Mouse (Mus musculus): Measurements from ENCODE around the gene Naa35. TPM values are rescaled to one million over a fixed set of nuclear protein-coding genes. Genes with fewer than 3 reads are reported as not detected.

The Naa35 gene
- total RNA-seq, 1 experiment, result 79.1 TPM

- Histone ChIP-seq H3K4me3 (ENCODE audit: insufficient read depth in 1 of 2, low read depth in 1 of 2, low read length in 2 of 2, poor library complexity in 1 of 2, severe bottlenecking in 1 of 2) (peak overlapping the region; percentile 61 to 72), H3K27ac (ENCODE audit: insufficient read depth, low read depth, low read length, poor library complexity, severe bottlenecking) (peak overlapping the region; percentile 4; the same call in 1 of the 2 replicates), H3K4me1 (ENCODE audit: control insufficient read depth in 2 of 2, insufficient read depth in 2 of 2, low read length in 2 of 2, poor library complexity in 1 of 2) (peaks cover 2 to 5% of the 10 kb centered on the region in 2 experiments; a peak in 2 of 4 replicates), H3K36me3 (ENCODE audit: control insufficient read depth, insufficient read depth, low read length, poor library complexity, severe bottlenecking) (peaks cover 4% of the 10 kb centered on the region), H3K9me3 (ENCODE audit: control insufficient read depth, insufficient read depth, low read depth, low read length) (no peaks in the 10 kb centered on the region), H3K9ac (ENCODE audit: insufficient read depth, low read depth, low read length, poor library complexity, severe bottlenecking) (peak overlapping the region; percentile 79)
- in situ Hi-C loops (cut with MboI; ENCODE audit: low sequenced_read_pairs in 2 of 2, unreplicated experiment in 2 of 2), result no loop called here
- DNase-seq (ENCODE audit: low read depth, low spot score), result no peak
- no peak for TF ChIP-seq ZC3H11A (IDR thresholded peaks at IDR 0.05; ENCODE audit: borderline replicate concordance, low read depth, low read length)
- no peak for TF ChIP-seq MAFK (IDR thresholded peaks at IDR 0.05; ENCODE audit: insufficient read depth, low read depth, low read length)
- TF ChIP-seq HCFC1 (IDR thresholded peaks at IDR 0.05; ENCODE audit: borderline replicate concordance, insufficient read depth, low read length), result no peak
- TF ChIP-seq ZNF384 (IDR thresholded peaks at IDR 0.05; ENCODE audit: low read depth, low read length), result no peak
- TF ChIP-seq CHD2 (IDR thresholded peaks at IDR 0.05; ENCODE audit: low read depth, low read length), result no peak
Observed at GRCm38 (mm10) chr13:59584481-59584880, 578 bp upstream of the Naa35 start.

- TF ChIP-seq HCFC1 (IDR thresholded peaks at IDR 0.05; ENCODE audit: borderline replicate concordance, insufficient read depth, low read length) (no peak), MAFK (IDR thresholded peaks at IDR 0.05; ENCODE audit: insufficient read depth, low read depth, low read length) (no peak), CHD2 (IDR thresholded peaks at IDR 0.05; ENCODE audit: low read depth, low read length) (no peak), ZC3H11A (IDR thresholded peaks at IDR 0.05; ENCODE audit: borderline replicate concordance, low read depth, low read length) (no peak), ZNF384 (IDR thresholded peaks at IDR 0.05; ENCODE audit: low read depth, low read length) (no peak)
- in situ Hi-C loops (cut with MboI; ENCODE audit: low sequenced_read_pairs in 2 of 2, unreplicated experiment in 2 of 2), result no loop called here
- no peaks in the 10 kb centered on the region for H3K9me3 ChIP-seq (ENCODE audit: control insufficient read depth, insufficient read depth, low read depth, low read length)
- DNase-seq (ENCODE audit: low read depth, low spot score), result no peak
- peak overlapping the region; percentile 76 for H3K27ac ChIP-seq (ENCODE audit: insufficient read depth, low read depth, low read length, poor library complexity, severe bottlenecking)
- peaks cover 2 to 5% of the 10 kb centered on the region in 2 experiments; a peak in 2 of 4 replicates for H3K4me1 ChIP-seq (ENCODE audit: control insufficient read depth in 2 of 2, insufficient read depth in 2 of 2, low read length in 2 of 2, poor library complexity in 1 of 2)
- peak overlapping the region; percentile 71 to 100 for H3K4me3 ChIP-seq (ENCODE audit: insufficient read depth in 1 of 2, low read depth in 1 of 2, low read length in 2 of 2, poor library complexity in 1 of 2, severe bottlenecking in 1 of 2)
- H3K36me3 ChIP-seq (ENCODE audit: control insufficient read depth, insufficient read depth, low read length, poor library complexity, severe bottlenecking), result peaks cover 4% of the 10 kb centered on the region
- peak overlapping the region; percentile 99 for H3K9ac ChIP-seq (ENCODE audit: insufficient read depth, low read depth, low read length, poor library complexity, severe bottlenecking)
Observed at GRCm38 (mm10) chr13:59585648-59586005, 568 bp downstream of the Naa35 start.

- no peak for DNase-seq (ENCODE audit: low read depth, low spot score)
- Histone ChIP-seq H3K9ac (ENCODE audit: insufficient read depth, low read depth, low read length, poor library complexity, severe bottlenecking) (no peak overlapping the region), H3K4me3 (ENCODE audit: insufficient read depth in 1 of 2, low read depth in 1 of 2, low read length in 2 of 2, poor library complexity in 1 of 2, severe bottlenecking in 1 of 2) (no peak overlapping the region), H3K36me3 (ENCODE audit: control insufficient read depth, insufficient read depth, low read length, poor library complexity, severe bottlenecking) (peaks cover 9% of the 10 kb centered on the region), H3K4me1 (ENCODE audit: control insufficient read depth in 2 of 2, insufficient read depth in 2 of 2, low read length in 2 of 2, poor library complexity in 1 of 2) (peaks cover 2 to 5% of the 10 kb centered on the region in 2 experiments; a peak in 2 of 4 replicates), H3K27ac (ENCODE audit: insufficient read depth, low read depth, low read length, poor library complexity, severe bottlenecking) (no peak overlapping the region), H3K9me3 (ENCODE audit: control insufficient read depth, insufficient read depth, low read depth, low read length) (no peaks in the 10 kb centered on the region)
- in situ Hi-C loops (cut with MboI; ENCODE audit: low sequenced_read_pairs in 2 of 2, unreplicated experiment in 2 of 2), result no loop called here
- TF ChIP-seq CHD2 (IDR thresholded peaks at IDR 0.05; ENCODE audit: low read depth, low read length) (no peak), HCFC1 (IDR thresholded peaks at IDR 0.05; ENCODE audit: borderline replicate concordance, insufficient read depth, low read length) (no peak), ZNF384 (IDR thresholded peaks at IDR 0.05; ENCODE audit: low read depth, low read length) (no peak), ZC3H11A (IDR thresholded peaks at IDR 0.05; ENCODE audit: borderline replicate concordance, low read depth, low read length) (no peak), MAFK (IDR thresholded peaks at IDR 0.05; ENCODE audit: insufficient read depth, low read depth, low read length) (no peak)
Observed at GRCm38 (mm10) chr13:59587201-59587600, 2.1 kb downstream of the Naa35 start.

DNA sequence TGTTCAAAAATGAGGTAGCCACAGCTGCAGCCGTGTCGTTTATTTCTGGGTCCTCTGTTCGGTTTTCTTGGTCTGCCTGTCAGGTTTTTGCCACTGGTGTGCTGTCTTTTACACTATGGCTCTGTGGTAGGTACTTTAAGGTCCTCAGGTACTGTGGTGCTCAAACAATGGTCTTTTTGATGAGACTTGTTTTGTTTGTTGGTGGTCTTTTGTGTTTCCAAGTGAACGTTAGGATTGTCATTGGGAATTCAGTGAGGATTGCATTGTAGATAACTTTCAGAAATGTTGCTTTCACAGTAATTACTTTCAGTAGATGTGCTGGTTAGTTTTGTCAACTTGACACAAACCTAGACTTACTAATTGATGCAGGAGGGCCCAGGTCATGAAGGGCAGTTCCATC lies 4.6 kb downstream of the Naa35 start:
- Histone ChIP-seq H3K36me3 (ENCODE audit: control insufficient read depth, insufficient read depth, low read length, poor library complexity, severe bottlenecking) (peaks cover 13% of the 10 kb centered on the region), H3K9ac (ENCODE audit: insufficient read depth, low read depth, low read length, poor library complexity, severe bottlenecking) (no peak overlapping the region), H3K4me3 (ENCODE audit: insufficient read depth in 1 of 2, low read depth in 1 of 2, low read length in 2 of 2, poor library complexity in 1 of 2, severe bottlenecking in 1 of 2) (no peak overlapping the region), H3K27ac (ENCODE audit: insufficient read depth, low read depth, low read length, poor library complexity, severe bottlenecking) (no peak overlapping the region), H3K9me3 (ENCODE audit: control insufficient read depth, insufficient read depth, low read depth, low read length) (no peaks in the 10 kb centered on the region), H3K4me1 (ENCODE audit: control insufficient read depth in 2 of 2, insufficient read depth in 2 of 2, low read length in 2 of 2, poor library complexity in 1 of 2) (peaks cover 0 to 6% of the 10 kb centered on the region in 2 experiments; a peak in 2 of 4 replicates)
- peak; percentile 25 for DNase-seq (ENCODE audit: low read depth, low spot score)
- TF ChIP-seq ZC3H11A (IDR thresholded peaks at IDR 0.05; ENCODE audit: borderline replicate concordance, low read depth, low read length), result no peak
- TF ChIP-seq MAFK (IDR thresholded peaks at IDR 0.05; ENCODE audit: insufficient read depth, low read depth, low read length), result no peak
- TF ChIP-seq ZNF384 (IDR thresholded peaks at IDR 0.05; ENCODE audit: low read depth, low read length), result no peak
- no peak for TF ChIP-seq HCFC1 (IDR thresholded peaks at IDR 0.05; ENCODE audit: borderline replicate concordance, insufficient read depth, low read length)
- TF ChIP-seq CHD2 (IDR thresholded peaks at IDR 0.05; ENCODE audit: low read depth, low read length), result no peak
- in situ Hi-C loops (cut with MboI; ENCODE audit: low sequenced_read_pairs in 2 of 2, unreplicated experiment in 2 of 2), result no loop called here

Data from ES-E14 (cell line).